Mouse (Mus musculus) stomach, embryonic 14.5 days (tissue): Measurements from ENCODE around the gene Fars2. TPM values are rescaled to one million over a fixed set of nuclear protein-coding genes. Genes with fewer than 3 reads are reported as not detected.

Experiments used
- ATAC-seq: fragments of 200-750 bp; cut with Nextera tagmentation; 2 replicates; pipeline ENCODE4 v1.8.0; 2017; ENCODE audit warnings: low read depth, moderate TSS enrichment; ENCODE audit not compliant: insufficient number of reproducible peaks, insufficient read depth, low FRiP score
- H3K27ac ChIP-seq: fragments of 300-500 bp; sonication (generic); 2 replicates; pipeline ENCODE4 v1.5.1; 2014; ENCODE audit warnings: mild to moderate bottlenecking, low read length, moderate library complexity, mixed read lengths
- H3K27me3 ChIP-seq: fragments of 300-500 bp; sonication (generic); 2 replicates; pipeline ENCODE4 v1.6.1; 2014; ENCODE audit warnings: low read length, control low read depth, mixed read lengths; ENCODE audit not compliant: control insufficient read depth, insufficient read depth
- H3K36me3 ChIP-seq: fragments of 300-500 bp; sonication (generic); 2 replicates; pipeline ENCODE4 v1.6.1; 2014; ENCODE audit warnings: mild to moderate bottlenecking, control low read depth, low read length, moderate library complexity, mixed read lengths; ENCODE audit not compliant: control insufficient read depth, insufficient read depth
- H3K4me1 ChIP-seq: fragments of 300-500 bp; sonication (generic); 2 replicates; pipeline ENCODE4 v1.6.1; 2014; ENCODE audit warnings: low read length, control low read depth, mixed read lengths; ENCODE audit not compliant: control insufficient read depth, insufficient read depth
- H3K4me2 ChIP-seq: fragments of 300-500 bp; sonication (generic); replicated peaks from 2 replicates; pipeline ENCODE4 v1.6.1; 2014; ENCODE audit warnings: low read depth, low read length, control low read depth
- H3K4me3 ChIP-seq: fragments of 300-500 bp; sonication (generic); 2 replicates; pipeline ENCODE4 v1.5.1; 2014; ENCODE audit warnings: low read depth, low read length, control low read depth
- H3K9ac ChIP-seq: fragments of 300-500 bp; sonication (generic); replicated peaks from 2 replicates; pipeline ENCODE4 v1.6.1; 2014; ENCODE audit warnings: low read depth, mild to moderate bottlenecking, control low read depth, low read length, moderate library complexity, mixed read lengths
- H3K9me3 ChIP-seq: fragments of 300-500 bp; sonication (generic); 2 replicates; pipeline ENCODE4 v1.6.1; 2016; ENCODE audit warnings: low read depth, low read length, control low read depth; ENCODE audit not compliant: control insufficient read depth
- WGBS: fragments of 180-500 bp; shearing (Covaris S2); extraction: QIAGEN DNeasy Blood & Tissue Kit; methylation state at CpG from one replicate; pipeline ENCODE4 v1.1.7; 2014; 5-methylcytosine and 5-hydroxymethylcytosine counted together
- polyA plus RNA-seq: library from polyadenylated mRNA; unstranded; fragments of >200 nt; fragmentation: Nextera tagmentation; extraction: Ambion mirVana; gene quantifications from 2 replicates; pipeline ENCODE4 v1.2.1, GENCODE M21; 2014

Gene Fars2
- polyA plus RNA-seq, 1 experiment from 2014 or later, result 40.0 TPM

DNA sequence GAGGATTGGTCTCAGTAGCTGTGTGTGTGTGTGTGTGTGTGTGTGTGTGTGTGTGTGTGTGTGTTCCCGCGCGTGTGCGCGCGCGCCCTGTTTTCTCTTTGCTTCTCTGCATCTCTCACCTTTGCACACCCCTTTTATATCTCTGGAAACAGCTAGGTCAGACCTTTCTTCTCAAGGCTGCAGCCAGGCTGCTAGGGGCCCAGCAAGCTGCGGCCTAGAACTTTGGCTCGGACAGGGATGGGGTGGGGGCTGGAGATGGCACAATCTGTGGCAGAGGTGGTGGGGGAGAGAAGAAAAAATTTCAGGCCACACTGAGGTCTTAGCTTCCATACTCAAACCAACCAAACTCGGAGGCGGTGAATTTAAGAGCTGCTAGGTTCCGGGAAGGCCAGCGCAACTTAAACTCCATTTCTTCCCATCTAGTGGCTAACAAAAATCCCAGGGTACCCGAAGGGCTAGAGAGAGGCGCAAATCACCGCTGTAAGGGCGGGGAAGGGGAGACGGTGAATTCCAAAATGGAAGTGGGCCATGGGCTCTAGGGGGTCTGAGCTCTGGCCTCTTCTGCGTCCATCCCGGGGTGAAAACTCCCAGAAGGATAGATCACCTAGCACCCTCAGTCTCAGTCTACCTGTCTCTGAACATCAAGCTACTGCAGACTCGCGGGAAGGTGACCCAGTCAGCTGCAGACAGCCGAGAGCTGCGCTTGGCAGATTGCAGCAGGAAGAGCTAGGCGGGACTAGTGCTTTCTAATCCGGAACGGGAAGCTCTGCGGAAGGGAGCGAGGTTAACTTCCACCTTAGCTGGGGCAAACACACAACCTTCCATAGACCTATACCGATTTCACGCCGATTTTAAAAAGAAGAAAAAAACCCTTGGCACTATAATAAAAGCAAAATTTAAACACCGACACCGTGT is 614.1 kb downstream of the Fars2 start:
- Histone ChIP-seq H3K9me3 (no peaks in the 10 kb centered on the region), H3K27me3 (peaks cover 56% of the 10 kb centered on the region), H3K4me3 (peak overlapping the region; percentile 21; the same call in 1 of the 2 replicates), H3K4me1 (peaks cover 17% of the 10 kb centered on the region; the same call in 1 of the 2 replicates), H3K27ac (no peak overlapping the region), H3K9ac (no peak overlapping the region), H3K4me2 (peak overlapping the region; percentile 50), H3K36me3 (no peaks in the 10 kb centered on the region)
- no peak for ATAC-seq
- WGBS, result 4% methylated on average over 34 of the region's 34 CpGs

DNA sequence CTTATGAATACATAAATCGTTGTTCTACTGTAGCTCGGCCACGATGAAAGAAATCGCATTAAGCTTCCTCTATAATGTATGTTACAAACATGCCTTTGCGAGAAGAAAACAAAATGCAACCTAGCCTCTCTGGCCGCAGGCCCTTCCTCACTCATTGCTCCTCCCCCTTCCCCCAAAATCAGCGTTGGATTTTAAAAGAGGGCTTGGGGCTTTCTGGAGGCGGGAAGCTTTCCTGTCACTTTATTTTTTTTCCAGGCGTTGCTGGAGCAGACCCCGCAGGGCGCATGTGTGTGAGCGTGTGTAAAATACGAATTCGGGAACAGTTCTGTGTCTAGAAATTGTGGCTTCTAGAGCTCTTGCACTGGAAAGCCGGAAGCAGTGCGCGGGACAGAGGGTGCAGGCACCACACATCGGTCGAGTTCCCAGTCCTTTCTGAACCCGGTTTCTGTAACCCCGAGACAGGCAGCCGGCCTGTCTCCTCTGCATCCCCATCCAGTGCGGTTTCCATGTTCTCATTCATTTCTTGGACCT is 614.8 kb downstream of the Fars2 start:
- Histone ChIP-seq H3K27ac (no peak overlapping the region), H3K9ac (no peak overlapping the region), H3K36me3 (no peaks in the 10 kb centered on the region), H3K4me1 (peaks cover 13% of the 10 kb centered on the region; the same call in 1 of the 2 replicates), H3K9me3 (no peaks in the 10 kb centered on the region), H3K4me2 (peak overlapping the region; percentile 50), H3K4me3 (peak overlapping the region; percentile 21; the same call in 1 of the 2 replicates), H3K27me3 (peaks cover 50% of the 10 kb centered on the region)
- 2% methylated on average over 23 of the region's 23 CpGs for WGBS
- no peak for ATAC-seq

DNA sequence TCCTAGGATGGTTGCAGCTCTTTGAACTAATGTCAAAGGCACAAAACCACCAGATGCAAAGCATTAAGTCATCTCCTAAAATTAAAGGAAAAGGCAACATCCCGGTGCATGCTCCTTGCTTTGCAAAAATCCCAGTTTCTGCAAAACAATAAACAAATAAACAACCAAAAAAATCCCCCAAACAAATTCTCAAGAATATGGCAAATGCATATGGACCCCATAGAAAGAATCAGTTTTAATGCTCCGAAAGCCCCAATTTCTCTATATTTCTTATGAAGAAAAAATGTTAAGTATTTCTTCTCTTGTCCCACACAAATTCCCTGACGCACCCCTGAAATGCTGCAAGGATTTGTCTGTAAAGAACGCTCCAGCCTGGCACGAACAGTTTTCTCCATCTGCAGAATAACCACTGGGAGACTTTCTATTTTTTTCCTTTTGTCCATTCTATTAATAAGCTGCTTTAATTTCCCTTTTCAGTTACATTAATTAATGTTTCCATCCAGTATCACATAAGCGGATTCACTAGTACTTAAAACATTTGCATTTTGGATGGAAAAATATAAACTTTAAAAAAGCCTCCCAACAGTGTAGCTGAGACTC is 615.8 kb downstream of the Fars2 start:
- 7% methylated on average over 6 of the region's 6 CpGs for WGBS
- Histone ChIP-seq H3K36me3 (no peaks in the 10 kb centered on the region), H3K4me1 (peaks cover 13% of the 10 kb centered on the region; the same call in 1 of the 2 replicates), H3K27me3 (peaks cover 44% of the 10 kb centered on the region), H3K4me3 (no peak overlapping the region), H3K27ac (no peak overlapping the region), H3K9ac (no peak overlapping the region), H3K4me2 (no peak overlapping the region), H3K9me3 (no peaks in the 10 kb centered on the region)
- ATAC-seq, result no peak

DNA sequence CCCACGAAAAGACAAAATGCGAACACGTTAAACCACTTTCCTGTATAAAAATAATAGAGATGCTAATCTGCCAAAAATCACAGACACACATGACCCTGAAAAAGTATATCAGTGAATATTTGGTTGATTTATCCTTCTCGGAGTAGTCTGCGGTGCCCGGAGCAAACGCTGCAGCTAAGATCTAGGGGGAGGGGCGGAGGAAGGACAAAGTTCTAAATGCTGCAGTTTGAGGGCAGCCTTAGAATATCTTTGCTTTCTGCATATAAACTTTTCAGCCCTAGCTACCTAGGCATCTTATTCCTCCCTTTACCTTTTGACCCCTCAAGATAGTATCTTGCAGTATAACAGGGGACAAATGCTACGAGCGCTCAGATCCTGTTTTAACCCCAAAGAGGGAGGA is 616.4 kb downstream of the Fars2 start:
- no peak overlapping the region for H3K4me3 ChIP-seq
- peaks cover 13% of the 10 kb centered on the region; the same call in 1 of the 2 replicates for H3K4me1 ChIP-seq
- H3K9ac ChIP-seq, result no peak overlapping the region
- H3K36me3 ChIP-seq, result no peaks in the 10 kb centered on the region
- H3K9me3 ChIP-seq, result no peaks in the 10 kb centered on the region
- ATAC-seq, result no peak
- under 1% methylated on average over 10 of the region's 10 CpGs for WGBS
- H3K27ac ChIP-seq, result no peak overlapping the region
- peaks cover 39% of the 10 kb centered on the region for H3K27me3 ChIP-seq
- H3K4me2 ChIP-seq, result no peak overlapping the region

DNA sequence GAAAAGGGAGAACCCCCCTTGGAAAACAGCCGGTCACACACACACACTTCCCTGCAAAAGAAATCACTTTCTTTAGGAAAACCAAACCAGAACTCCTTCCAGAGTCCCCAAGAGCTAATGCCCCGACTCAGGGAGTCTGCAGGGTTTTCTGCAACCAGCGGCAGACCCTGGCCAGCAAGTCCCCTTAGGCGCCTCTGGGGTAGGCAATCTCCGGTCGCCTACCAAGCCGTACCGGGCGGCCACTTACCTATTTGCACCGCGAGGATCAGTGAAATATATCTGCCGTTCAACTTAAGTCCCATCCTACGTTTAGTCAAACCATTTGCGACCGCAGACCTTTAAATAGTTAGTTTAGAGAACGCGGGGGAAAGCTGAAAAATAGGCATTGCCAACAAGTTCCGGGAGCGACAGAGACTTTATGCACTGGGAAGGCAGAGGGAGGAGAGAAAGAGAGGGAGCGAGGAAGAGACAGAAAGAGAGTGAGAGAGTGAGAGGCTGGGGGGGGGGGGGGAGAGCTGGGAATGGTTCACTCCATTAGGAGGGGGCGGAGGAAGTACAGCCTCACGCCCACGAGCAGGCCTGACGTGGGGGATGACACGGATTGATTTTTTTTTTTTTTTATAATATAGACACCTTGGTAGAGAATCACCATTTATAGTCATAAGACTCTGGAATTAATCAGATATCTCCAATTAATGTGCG is 616.9 kb downstream of the Fars2 start:
- peaks cover 13% of the 10 kb centered on the region; the same call in 1 of the 2 replicates for H3K4me1 ChIP-seq
- peak overlapping the region; percentile 37; the same call in 1 of the 2 replicates for H3K4me3 ChIP-seq
- under 1% methylated on average over 26 of the region's 26 CpGs for WGBS
- ATAC-seq, result no peak
- no peaks in the 10 kb centered on the region for H3K9me3 ChIP-seq
- peak overlapping the region; percentile 62 for H3K4me2 ChIP-seq
- no peaks in the 10 kb centered on the region for H3K36me3 ChIP-seq
- no peak overlapping the region for H3K27ac ChIP-seq
- H3K9ac ChIP-seq, result no peak overlapping the region
- peaks cover 33% of the 10 kb centered on the region for H3K27me3 ChIP-seq

DNA sequence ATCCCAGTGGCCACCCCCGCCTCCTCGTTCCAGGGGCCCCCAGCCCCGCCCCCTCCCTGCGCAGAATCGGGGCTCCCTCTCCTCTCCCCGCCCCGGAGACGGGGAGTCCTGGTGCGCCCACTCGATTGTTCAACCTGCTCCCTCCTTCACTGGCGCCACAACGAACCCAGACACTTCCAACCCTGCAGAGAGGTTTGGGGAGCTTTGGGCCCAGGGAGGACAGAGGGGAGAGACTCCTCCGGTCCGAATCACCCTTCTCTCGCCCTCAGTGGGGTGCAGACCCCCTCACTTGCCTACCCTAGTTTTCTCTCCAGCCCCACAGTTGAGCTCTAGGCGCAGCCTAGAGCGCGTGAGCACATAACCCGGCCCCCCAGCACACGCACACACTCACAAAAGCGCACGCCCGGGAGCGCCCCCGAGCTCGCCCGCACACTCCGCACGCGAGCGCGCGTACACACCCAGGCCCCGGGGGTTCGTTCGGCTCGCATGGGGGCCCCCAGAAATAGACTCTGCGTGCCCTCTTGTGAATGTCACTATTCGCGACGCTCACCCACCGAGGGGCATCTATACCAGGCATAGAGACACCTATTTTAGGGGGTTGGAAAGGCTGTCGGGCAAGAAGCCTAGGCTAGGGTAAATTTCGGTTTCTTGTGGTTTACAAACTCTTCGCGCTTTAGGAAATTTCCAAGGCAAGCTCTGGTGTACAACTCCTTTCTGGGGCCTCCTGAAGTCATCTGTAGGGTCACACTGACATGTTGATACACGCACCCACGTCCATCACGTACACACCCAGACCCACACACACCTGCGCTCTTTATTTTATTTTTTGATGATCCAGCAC is 617.7 kb downstream of the Fars2 start, which contains the start of gene Nrn1:
Gene Nrn1 (minus strand): TSS at position 401 of the 841 bp plus-strand sequence.
- peaks cover 13% of the 10 kb centered on the region; the same call in 1 of the 2 replicates for H3K4me1 ChIP-seq
- no peaks in the 10 kb centered on the region for H3K36me3 ChIP-seq
- no peaks in the 10 kb centered on the region for H3K9me3 ChIP-seq
- under 1% methylated on average over 50 of the region's 50 CpGs for WGBS
- H3K27ac ChIP-seq, result no peak within 1 kb of the TSS
- ATAC-seq, result no peak
- peaks cover 25% of the 10 kb centered on the region for H3K27me3 ChIP-seq
- H3K4me3 ChIP-seq, result peak within 1 kb of the TSS; percentile 37
- H3K4me2 ChIP-seq, result peak within 1 kb of the TSS; percentile 62
- no peak within 1 kb of the TSS for H3K9ac ChIP-seq

DNA sequence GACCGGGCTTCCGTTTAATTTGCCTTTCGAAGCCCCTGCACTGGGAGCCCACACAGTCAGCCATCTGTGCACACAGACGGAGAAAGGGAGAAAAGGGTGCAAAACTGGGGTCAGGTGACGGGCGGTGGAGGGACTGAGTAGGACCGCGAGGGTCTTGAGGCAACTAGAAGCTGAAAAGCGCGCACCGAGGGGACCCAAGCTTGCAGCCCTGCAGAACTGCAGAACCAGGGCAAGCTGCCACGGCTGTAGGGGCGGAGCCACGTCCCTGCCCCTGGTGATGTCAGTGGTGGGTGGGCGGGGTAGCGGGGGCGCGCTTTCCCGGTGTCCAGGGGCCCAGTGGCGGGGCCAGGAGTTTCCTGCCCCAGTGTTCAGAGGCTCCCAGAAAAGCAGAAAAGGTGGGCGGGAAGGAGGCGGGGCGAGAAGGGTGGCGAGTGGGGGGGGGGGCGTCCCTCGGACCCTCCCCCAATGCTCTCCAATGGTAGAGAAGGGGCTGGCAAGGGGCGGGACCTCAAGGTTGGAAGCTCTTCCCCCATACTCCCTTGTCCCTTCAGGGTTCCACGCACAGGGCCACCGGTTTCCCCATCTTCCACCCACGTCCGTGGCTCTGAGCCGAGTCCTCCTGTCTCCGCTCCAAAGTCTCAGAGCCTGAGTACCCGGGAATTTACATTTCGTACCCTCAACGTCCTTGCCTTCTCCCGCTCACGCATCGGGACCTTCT is 618.8 kb downstream of the Fars2 start:
- peaks cover 19% of the 10 kb centered on the region; the same call in 1 of the 2 replicates for H3K27me3 ChIP-seq

More for the DNA sequence above, 618.8 kb downstream of the Fars2 start:
- Histone ChIP-seq H3K4me2 (peak overlapping the region; percentile 62), H3K4me3 (peak overlapping the region; percentile 37), H3K9ac (0 out of 2 replicates have a peak overlapping the region, but pooled peaks have one; percentile 0), H3K36me3 (no peaks in the 10 kb centered on the region), H3K4me1 (peaks cover 13% of the 10 kb centered on the region; the same call in 1 of the 2 replicates), H3K27ac (no peak overlapping the region), H3K9me3 (no peaks in the 10 kb centered on the region)
- peak; percentile 92 for ATAC-seq
- 1% methylated on average over 37 of the region's 39 CpGs for WGBS
